Mouse (Mus musculus): Measurements from ENCODE around the gene Pan3.

The Pan3 gene

GRCm38 (mm10) chr5:147429535-147430305, at the start of gene Pan3:
Gene Pan3 (plus strand): TSS chr5:147430161.
- DNase-seq, result peak; percentile 95

GRCm38 (mm10) chr5:147381396-147381795, 48.6 kb upstream of the Pan3 start:
- peak; percentile 59 for DNase-seq

- DNase-seq, result no peak
Measured at GRCm38 (mm10) chr5:147386865-147387264, 43.1 kb upstream of the Pan3 start.

- DNase-seq, result no peak
Measured at GRCm38 (mm10) chr5:147388376-147389008, 41.5 kb upstream of the Pan3 start.

GRCm38 (mm10) chr5:147389052-147389451, 40.9 kb upstream of the Pan3 start:
- DNase-seq, result no peak

- DNase-seq, result peak; percentile 36
Measured at GRCm38 (mm10) chr5:147390772-147391171, 39.2 kb upstream of the Pan3 start.

GRCm38 (mm10) chr5:147392667-147393213, 37.2 kb upstream of the Pan3 start:
- DNase-seq, result no peak

GRCm38 (mm10) chr5:147395050-147395449, 34.9 kb upstream of the Pan3 start:
- no peak for DNase-seq

- no peak for DNase-seq
Measured at GRCm38 (mm10) chr5:147399843-147400504, 30.0 kb upstream of the Pan3 start, which contains the start of gene Flt3. Gene Flt3 (minus strand): TSS chr5:147400489.

GRCm38 (mm10) chr5:147400505-147400979, 29.4 kb upstream of the Pan3 start:
- DNase-seq, result no peak

- no peak for DNase-seq
Measured at GRCm38 (mm10) chr5:147401024-147401423, 28.9 kb upstream of the Pan3 start.

- DNase-seq, result no peak
Measured at GRCm38 (mm10) chr5:147402505-147402904, 27.5 kb upstream of the Pan3 start.

GRCm38 (mm10) chr5:147406135-147406534, 23.8 kb upstream of the Pan3 start:
- no peak for DNase-seq

GRCm38 (mm10) chr5:147408731-147409130, 21.2 kb upstream of the Pan3 start:
- DNase-seq, result no peak

GRCm38 (mm10) chr5:147410585-147410984, 19.4 kb upstream of the Pan3 start:
- no peak for DNase-seq

- DNase-seq, result no peak
Measured at GRCm38 (mm10) chr5:147417986-147418385, 12.0 kb upstream of the Pan3 start.

GRCm38 (mm10) chr5:147418394-147419121, 11.4 kb upstream of the Pan3 start:
- DNase-seq, result no peak

- DNase-seq, result no peak
Measured at GRCm38 (mm10) chr5:147423612-147424011, 6.3 kb upstream of the Pan3 start.

- peak; percentile 38 for DNase-seq
Measured at GRCm38 (mm10) chr5:147426048-147426805, 3.7 kb upstream of the Pan3 start.

- peak; percentile 20 for DNase-seq
Measured at GRCm38 (mm10) chr5:147430361-147430935, 487 bp downstream of the Pan3 start.
